Mouse (Mus musculus) midbrain, postnatal 0 days (tissue): Measurements from ENCODE around the gene Shisal1. TPM values are rescaled to one million over a fixed set of nuclear protein-coding genes. Genes with fewer than 3 reads are reported as not detected.

Experiments
- ATAC-seq: fragments of 200-750 bp; cut with Nextera tagmentation; 2 replicates; pipeline ENCODE4 v1.8.0; 2017; ENCODE audit warnings: moderate number of reproducible peaks, mild to moderate bottlenecking, moderate TSS enrichment, moderate library complexity; ENCODE audit not compliant: low FRiP score
- DNase-seq: peaks from one replicate; pipeline ENCODE4 v3.0.0-alpha.2; 2015; ENCODE audit warnings: low spot score
- H3K27ac ChIP-seq: fragments of 300-500 bp; sonication (generic); 2 replicates; pipeline ENCODE4 v1.5.1; 2014; ENCODE audit warnings: low read depth, mild to moderate bottlenecking, low read length, mixed read lengths
- H3K27me3 ChIP-seq: fragments of 300-500 bp; sonication (generic); 2 replicates; pipeline ENCODE4 v1.6.1; 2014; ENCODE audit warnings: low read length, control low read depth, mixed read lengths; ENCODE audit not compliant: insufficient read depth
- H3K36me3 ChIP-seq: fragments of 300-500 bp; sonication (generic); 2 replicates; pipeline ENCODE4 v1.6.1; 2014; ENCODE audit warnings: low read length, control low read depth, mixed read lengths; ENCODE audit not compliant: insufficient read depth
- H3K4me1 ChIP-seq: fragments of 300-500 bp; sonication (generic); 2 replicates; pipeline ENCODE4 v1.6.1; 2014; ENCODE audit warnings: mild to moderate bottlenecking, control low read depth, antibody characterized with exemption, low read length, mixed read lengths; ENCODE audit not compliant: insufficient read depth
- H3K4me2 ChIP-seq: fragments of 300-500 bp; sonication (generic); 2 replicates; pipeline ENCODE4 v1.6.1; 2014; ENCODE audit warnings: low read depth, mild to moderate bottlenecking, low read length, mixed read lengths; ENCODE audit not compliant: poor library complexity, severe bottlenecking
- H3K4me3 ChIP-seq: fragments of 300-500 bp; sonication (generic); 2 replicates; pipeline ENCODE4 v1.5.1; 2014; ENCODE audit warnings: low read depth, mild to moderate bottlenecking, low read length, moderate library complexity
- H3K9ac ChIP-seq: fragments of 300-500 bp; sonication (generic); replicated peaks from 2 replicates; pipeline ENCODE4 v1.6.1; 2014; ENCODE audit warnings: mild to moderate bottlenecking, low read length, moderate library complexity, mixed read lengths; ENCODE audit not compliant: poor library complexity, severe bottlenecking
- H3K9me3 ChIP-seq: fragments of 300-500 bp; sonication (generic); 2 replicates; pipeline ENCODE4 v1.6.1; 2016; ENCODE audit warnings: low read length, control low read depth
- CTCF ChIP-seq: IDR thresholded peaks from 2 replicates; pipeline ENCODE4 v1.5.1; 2016; ENCODE audit warnings: antibody characterized with exemption, mild to moderate bottlenecking
- WGBS: fragments of 180-500 bp; shearing (Covaris S2); extraction: QIAGEN DNeasy Blood & Tissue Kit; methylation state at CpG from one replicate; pipeline ENCODE4 v1.1.7; 2014; 5-methylcytosine and 5-hydroxymethylcytosine counted together
- polyA plus RNA-seq: library from polyadenylated mRNA; unstranded; fragments of >200 nt; fragmentation: Nextera tagmentation; extraction: Ambion mirVana; gene quantifications from 2 replicates; pipeline ENCODE4 v1.2.1, GENCODE M21; 2015
- total RNA-seq: library from RNA; depleted of rRNA; stranded (reverse); fragments of >200 nt; gene quantifications from 2 replicates; pipeline ENCODE4 v1.2.3, GENCODE M21; 2014

The Shisal1 gene
- total and polyA plus RNA-seq, 2 experiments from 2014 or later, result 20.4 to 50.0 TPM

DNA sequence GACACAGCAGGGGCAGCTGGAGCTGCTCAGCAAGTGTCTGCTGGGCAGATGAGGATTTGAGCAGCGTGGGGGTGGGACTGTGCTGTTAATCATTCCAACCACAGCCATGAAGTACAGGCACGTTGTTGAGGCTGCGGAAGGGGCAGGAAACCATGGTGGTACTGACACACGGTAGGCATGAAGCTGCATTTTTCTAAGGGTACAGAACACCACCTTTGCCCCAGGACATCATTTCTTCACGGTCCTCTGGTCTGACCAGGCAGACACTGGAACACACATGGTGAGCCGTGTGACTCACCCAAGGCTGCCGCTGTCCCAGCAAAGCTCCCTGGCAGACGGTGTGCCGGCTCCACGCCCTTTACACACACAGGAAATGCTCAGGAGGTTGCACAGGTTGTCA, 66.7 kb downstream of the Shisal1 start:
- Histone ChIP-seq H3K27ac (no peak overlapping the region), H3K27me3 (no peaks in the 10 kb centered on the region), H3K9me3 (peaks cover 4% of the 10 kb centered on the region; the same call in 1 of the 2 replicates), H3K4me2 (no peak overlapping the region), H3K4me1 (no peaks in the 10 kb centered on the region), H3K36me3 (peaks cover 3% of the 10 kb centered on the region; the same call in 1 of the 2 replicates), H3K4me3 (no peak overlapping the region), H3K9ac (no peak overlapping the region)
- DNase-seq (no peak), ATAC-seq (no peak)
- TF ChIP-seq CTCF, result no peak
- WGBS, result 86% methylated on average over 10 of the region's 10 CpGs

DNA sequence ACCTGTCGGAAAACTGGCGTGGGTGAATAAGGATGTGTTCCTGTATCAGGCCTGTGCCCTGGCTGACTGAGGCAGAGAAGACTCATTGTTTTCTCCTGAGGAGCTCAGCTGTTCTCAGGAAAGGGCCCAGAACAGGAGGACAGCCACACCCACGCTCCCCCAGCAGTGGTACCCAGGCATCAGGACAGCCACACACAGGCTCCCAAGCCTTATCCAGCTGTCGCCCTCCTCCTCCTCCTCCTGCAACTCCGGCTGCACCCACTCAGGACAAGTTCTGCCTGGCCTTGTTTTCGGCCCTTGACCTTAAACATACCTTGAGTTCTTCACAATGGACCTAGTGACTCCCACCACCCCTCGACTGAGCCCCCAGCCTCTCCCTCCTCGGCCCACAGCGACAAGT, 68.2 kb downstream of the Shisal1 start:
- no peak overlapping the region for H3K27ac ChIP-seq
- no peak for DNase-seq

GRCm38 (mm10) chr15:84372801-84373200, 74.1 kb downstream of the Shisal1 start:
- TF ChIP-seq CTCF, result no peak
- Histone ChIP-seq H3K27me3 (no peaks in the 10 kb centered on the region), H3K27ac (no peak overlapping the region), H3K4me1 (no peaks in the 10 kb centered on the region), H3K4me2 (no peak overlapping the region), H3K36me3 (no peaks in the 10 kb centered on the region), H3K4me3 (no peak overlapping the region), H3K9me3 (peaks cover 4% of the 10 kb centered on the region; the same call in 1 of the 2 replicates), H3K9ac (no peak overlapping the region)
- no peak for ATAC-seq
- WGBS, result 59% methylated on average over 5 of the region's 5 CpGs
- DNase-seq, result no peak

More for the DNA sequence above, 68.2 kb downstream of the Shisal1 start:
- Histone ChIP-seq H3K36me3 (peaks cover 3% of the 10 kb centered on the region; the same call in 1 of the 2 replicates), H3K4me3 (no peak overlapping the region), H3K9ac (no peak overlapping the region), H3K27me3 (no peaks in the 10 kb centered on the region), H3K9me3 (peaks cover 4% of the 10 kb centered on the region; the same call in 1 of the 2 replicates), H3K4me2 (no peak overlapping the region), H3K4me1 (no peaks in the 10 kb centered on the region)
- no peak for ATAC-seq
- no peak for TF ChIP-seq CTCF
- 91% methylated on average over 9 of the region's 9 CpGs for WGBS

- H3K9me3 ChIP-seq, result no peaks in the 10 kb centered on the region
- 78% methylated on average over 8 of the region's 8 CpGs for WGBS
- no peaks in the 10 kb centered on the region for H3K36me3 ChIP-seq
- H3K4me2 ChIP-seq, result no peak overlapping the region
- DNase-seq (no peak), ATAC-seq (no peak)
- no peak for TF ChIP-seq CTCF
- H3K27ac ChIP-seq, result no peak overlapping the region
- no peaks in the 10 kb centered on the region for H3K4me1 ChIP-seq
- H3K27me3 ChIP-seq, result no peaks in the 10 kb centered on the region
- H3K4me3 ChIP-seq, result no peak overlapping the region
- no peak overlapping the region for H3K9ac ChIP-seq
These were observed 79.5 kb downstream of the Shisal1 start for GRCm38 (mm10) chr15:84367402-84367801.

GRCm38 (mm10) chr15:84366574-84366989, 80.3 kb downstream of the Shisal1 start:
- H3K27ac ChIP-seq, result no peak overlapping the region
- no peak overlapping the region for H3K9ac ChIP-seq
- no peaks in the 10 kb centered on the region for H3K4me1 ChIP-seq
- ATAC-seq (no peak), DNase-seq (peak; percentile 61)
- H3K9me3 ChIP-seq, result no peaks in the 10 kb centered on the region
- H3K4me3 ChIP-seq, result no peak overlapping the region
- 85% methylated on average over 10 of the region's 10 CpGs for WGBS
- TF ChIP-seq CTCF, result no peak
- H3K4me2 ChIP-seq, result no peak overlapping the region
- no peaks in the 10 kb centered on the region for H3K36me3 ChIP-seq
- no peaks in the 10 kb centered on the region for H3K27me3 ChIP-seq

- no peak for ATAC-seq
- no peak overlapping the region for H3K4me3 ChIP-seq
- H3K27ac ChIP-seq, result no peak overlapping the region
- no peak for DNase-seq
- H3K27me3 ChIP-seq, result no peaks in the 10 kb centered on the region
- no peak overlapping the region for H3K4me2 ChIP-seq
- no peak for TF ChIP-seq CTCF
- no peaks in the 10 kb centered on the region for H3K36me3 ChIP-seq
- no peaks in the 10 kb centered on the region for H3K9me3 ChIP-seq
- WGBS, result 68% methylated on average over 17 of the region's 17 CpGs
- H3K9ac ChIP-seq, result no peak overlapping the region
- no peaks in the 10 kb centered on the region for H3K4me1 ChIP-seq
These were observed 81.1 kb downstream of the Shisal1 start for GRCm38 (mm10) chr15:84365675-84366381.
